Mouse (Mus musculus) urinary bladder, postnatal 36 days (tissue): Measurements from ENCODE around the gene Olfr1279.
"Not testable (repeated sequence)": the region's sequence is repeated elsewhere in the genome, so short reads cannot be mapped to it uniquely, and the experiment has no call there.

Experiments used
- DNase-seq, 2 experiments: peaks; one replicate each; pipeline ENCODE4 v3.0.0; 2022; ENCODE audit warnings: low spot score in 2 of 2, mixed read lengths in 1 of 2

Olfr1279 gene

GRCm38 (mm10) chr2:111300374-111300773, at the start of gene Olfr1279:
Olfr1279 (plus strand) TSS chr2:111300635.
- DNase-seq = no peak

- DNase-seq = no peak
Observed at GRCm38 (mm10) chr2:111254216-111254615, 46.2 kb upstream of the Olfr1279 start, which contains the start of gene Olfr1276. Olfr1276 (plus strand) TSS chr2:111254516.

GRCm38 (mm10) chr2:111274006-111274405, 26.4 kb upstream of the Olfr1279 start, which contains the start of gene Olfr1277:
Olfr1277 (minus strand) TSS chr2:111274106.
- DNase-seq = no peak

DNA sequence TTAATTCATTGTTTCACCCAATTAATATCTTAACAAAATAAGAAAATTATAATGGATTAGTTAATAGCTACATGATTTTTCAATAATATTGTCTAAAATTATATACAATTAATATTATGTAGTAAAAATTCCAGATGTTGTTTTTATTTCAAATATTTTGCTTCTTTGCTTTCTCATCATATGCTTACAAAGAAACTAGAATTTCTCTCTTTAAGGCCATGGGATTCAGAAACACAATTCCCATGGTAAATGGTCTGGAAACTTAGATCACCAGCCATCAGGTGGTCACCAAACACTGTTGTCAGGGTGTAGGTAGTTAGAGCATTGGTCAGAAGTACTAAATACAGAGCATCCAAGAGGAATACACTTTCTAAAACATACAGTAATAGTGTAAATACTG, 10.6 kb upstream of the Olfr1279 start, which contains the start of gene Olfr1278:
Olfr1278 (plus strand) TSS at position 301 of the 400 bp plus-strand sequence.
- DNase-seq = no peak

- DNase-seq = no peak
Observed at GRCm38 (mm10) chr2:111298541-111298940, 1.9 kb upstream of the Olfr1279 start.

GRCm38 (mm10) chr2:111313717-111314116, 13.3 kb downstream of the Olfr1279 start, which contains the start of gene Olfr1280:
Olfr1280 (plus strand) TSS chr2:111314017.
- no peak for DNase-seq

DNA sequence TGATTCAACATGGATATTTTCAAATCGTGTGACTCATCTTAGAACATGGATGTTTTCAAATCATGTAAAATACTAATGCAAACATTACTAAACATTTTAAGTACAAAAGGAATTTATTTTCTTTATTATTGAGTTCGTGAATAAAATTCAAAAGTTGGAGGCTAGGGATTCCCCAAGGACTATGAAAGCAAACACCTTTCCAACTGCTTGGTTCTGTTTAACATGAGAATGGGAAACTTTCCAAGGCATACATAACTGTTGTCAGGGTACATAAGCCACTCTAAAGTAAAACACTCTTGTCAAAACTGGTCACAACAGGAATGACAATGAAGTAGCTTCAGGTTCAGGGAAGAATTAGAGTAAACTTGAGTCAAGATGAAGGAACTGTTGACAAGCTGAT, 25.8 kb downstream of the Olfr1279 start, which contains the start of gene Olfr1281:
Olfr1281 (plus strand) TSS at position 301 of the 400 bp plus-strand sequence.
- no peak for DNase-seq

DNA sequence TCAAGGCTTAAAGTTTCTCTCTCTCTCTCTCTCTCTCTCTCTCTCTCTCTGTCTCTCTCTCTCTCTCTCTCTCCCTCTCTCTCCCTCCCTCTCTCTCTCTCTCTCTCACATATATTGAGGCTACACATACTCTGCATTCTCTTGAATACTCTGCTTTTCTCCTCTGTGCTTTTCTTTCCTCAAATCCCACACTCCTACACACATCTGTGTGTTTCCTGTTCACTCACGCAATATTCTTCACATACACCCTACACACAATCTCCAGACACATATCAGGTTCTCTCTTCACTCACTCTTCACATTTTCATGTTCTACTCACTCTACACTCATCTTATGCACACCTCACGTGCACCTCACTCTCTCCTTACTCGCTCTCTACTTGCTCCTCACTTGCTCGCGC, 33.3 kb downstream of the Olfr1279 start:
- DNase-seq = not testable (repeated sequence)

- no peak for DNase-seq
Observed at GRCm38 (mm10) chr2:111335976-111336375, 35.5 kb downstream of the Olfr1279 start, which contains the start of gene Olfr1282. Olfr1282 (minus strand) TSS chr2:111336076.
